Mouse (Mus musculus): Measurements from ENCODE around the gene Ggt1.

The Ggt1 gene

DNA sequence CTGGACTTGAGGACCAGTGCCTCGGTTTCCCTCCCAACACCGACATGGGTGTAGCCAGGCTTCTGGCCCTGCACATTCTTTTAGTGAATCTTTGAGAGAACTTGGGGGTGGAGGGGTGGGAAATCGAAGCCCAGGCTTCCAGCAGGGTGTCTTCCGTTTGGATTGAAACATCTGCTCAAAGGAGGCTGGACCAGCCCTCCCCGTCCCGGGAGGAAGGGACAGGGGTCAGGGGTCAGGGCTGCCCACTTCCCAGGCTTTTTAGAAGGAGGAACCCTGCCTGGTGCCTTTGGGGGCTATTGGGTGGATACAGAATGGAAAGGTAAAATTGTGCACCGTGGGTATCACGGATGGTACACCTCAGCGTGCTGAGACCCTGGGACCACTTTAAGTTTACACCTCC, 10.5 kb downstream of the Ggt1 start:
- CTCF ChIA-PET, result interaction anchor here (0.5 kb wide), 1 partner anchor 193 kb away, joined by 3 read pairs; no protein-coding TSS in a partner anchor

GRCm38 (mm10) chr10:75573181-75573580, 11.8 kb downstream of the Ggt1 start:
- CTCF ChIA-PET, result no interaction called here

DNA sequence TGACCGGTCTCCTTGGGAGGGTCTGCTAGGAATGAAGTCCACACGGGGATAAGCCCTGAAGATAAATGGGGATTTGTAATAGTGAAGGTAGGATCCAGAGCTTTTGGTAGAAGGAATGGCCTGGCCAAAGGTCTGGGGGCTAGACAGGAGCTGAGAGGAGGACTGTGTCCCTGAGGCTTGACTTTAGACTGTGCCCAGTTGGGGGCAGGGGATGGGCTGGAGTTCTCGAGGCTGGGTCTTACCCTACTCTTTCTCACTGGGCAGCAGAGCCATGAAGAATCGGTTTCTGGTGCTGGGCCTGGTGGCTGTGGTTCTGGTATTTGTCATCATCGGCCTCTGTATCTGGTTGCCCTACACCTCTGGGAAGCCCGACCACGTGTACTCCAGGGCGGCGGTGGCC, 12.6 kb downstream of the Ggt1 start:
- CTCF ChIA-PET, result no interaction called here

- CTCF ChIA-PET, result no interaction called here
Measured at GRCm38 (mm10) chr10:75579129-75579528, 17.7 kb downstream of the Ggt1 start.

DNA sequence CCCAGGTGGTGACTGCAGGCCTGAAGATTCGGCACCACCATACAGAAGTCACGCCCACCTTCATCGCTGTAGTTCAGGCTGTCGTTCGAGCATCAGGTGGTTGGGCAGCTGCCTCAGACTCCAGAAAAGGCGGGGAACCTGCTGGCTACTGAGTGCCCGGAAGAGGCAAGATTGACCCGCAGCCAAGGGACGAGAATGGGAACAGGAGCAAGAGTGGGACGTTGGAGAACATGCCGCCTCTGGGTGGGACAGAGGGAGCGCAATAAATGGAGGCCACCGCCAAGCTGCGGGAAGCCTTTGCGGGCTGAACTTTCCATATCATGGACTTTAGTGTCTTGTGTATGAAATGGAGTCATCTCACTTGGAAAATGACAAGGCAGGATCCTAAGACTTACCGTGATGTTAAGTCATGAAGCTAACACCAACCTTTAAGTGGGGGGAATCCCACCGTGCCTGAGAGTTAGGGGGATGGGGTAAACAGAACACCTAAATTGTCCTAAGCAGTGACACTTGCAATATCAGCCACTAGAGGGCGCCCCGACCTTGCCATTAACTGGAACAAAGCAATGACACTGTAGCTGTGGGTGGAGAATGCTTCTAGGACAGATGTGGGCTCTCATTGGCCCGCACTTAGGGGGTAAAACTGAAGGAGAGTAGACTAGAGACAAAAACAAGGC, 24.6 kb downstream of the Ggt1 start:
- CTCF ChIA-PET, result interaction anchor here (0.6 to 2.2 kb wide), 6 partner anchors 10 to 527 kb away, joined by 3 to 29 read pairs (median 5); no protein-coding TSS in a partner anchor

GRCm38 (mm10) chr10:75586553-75586879, 25.1 kb downstream of the Ggt1 start:
- CTCF ChIA-PET, result interaction anchor here (0.6 to 2.2 kb wide), 6 partner anchors 9 to 527 kb away, joined by 3 to 29 read pairs (median 5); no protein-coding TSS in a partner anchor

DNA sequence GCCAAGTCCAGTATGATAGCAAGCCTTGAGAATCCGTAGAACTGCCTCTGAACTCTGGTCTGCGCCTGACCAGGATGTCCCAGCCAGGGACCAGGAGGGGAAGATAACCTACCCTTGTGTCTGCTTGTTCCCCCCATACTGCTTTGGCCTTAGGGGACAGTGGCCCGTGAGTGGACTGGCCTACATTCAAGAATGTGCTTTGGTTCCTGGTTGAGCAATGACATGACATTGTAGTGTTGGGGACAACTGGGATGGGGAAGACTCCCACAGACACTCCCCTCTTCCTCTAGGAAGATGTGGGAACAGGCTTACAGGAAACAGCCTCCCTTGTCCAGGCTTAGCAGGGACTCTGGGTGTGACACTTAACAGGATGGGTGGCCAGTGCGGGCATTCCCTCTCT, 26.4 kb downstream of the Ggt1 start:
- CTCF ChIA-PET, result interaction anchor here (0.6 to 2.2 kb wide), 3 partner anchors 48 to 398 kb away, joined by 3 to 29 read pairs (median 17); no protein-coding TSS in a partner anchor

- CTCF ChIA-PET, result interaction anchor here (0.6 to 0.7 kb wide), 2 partner anchors 124 to 398 kb away, joined by 3 to 17 read pairs; no protein-coding TSS in a partner anchor
Measured at GRCm38 (mm10) chr10:75588336-75588735, 26.9 kb downstream of the Ggt1 start.

DNA sequence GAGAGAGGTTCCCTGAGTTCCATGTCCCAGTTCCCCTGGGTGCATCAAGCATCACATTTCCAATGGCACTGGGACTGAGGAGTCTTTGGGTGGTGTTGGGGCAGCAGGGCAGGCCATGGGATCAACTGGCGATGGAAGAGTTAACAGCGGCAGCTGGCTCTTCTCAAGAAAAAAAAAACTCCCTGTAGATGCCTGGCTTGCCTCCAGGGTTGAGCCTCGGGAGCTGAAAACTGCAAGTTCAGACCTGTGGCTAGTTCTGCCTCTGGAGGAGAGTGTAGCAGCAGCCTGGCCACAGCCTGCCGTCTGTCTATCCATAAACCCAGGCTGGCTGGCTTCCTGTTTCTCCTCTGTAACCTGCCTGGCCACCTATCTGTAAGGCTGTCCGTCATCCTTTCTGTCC, 27.7 kb downstream of the Ggt1 start, which contains the start of gene Ggt5:
TSS of gene Ggt5 (plus strand) at position 212 of the 400 bp plus-strand sequence.
- CTCF ChIA-PET, result interaction anchor here (1.0 kb wide), 1 partner anchor 47 kb away, joined by 3 read pairs; no protein-coding TSS in a partner anchor

DNA sequence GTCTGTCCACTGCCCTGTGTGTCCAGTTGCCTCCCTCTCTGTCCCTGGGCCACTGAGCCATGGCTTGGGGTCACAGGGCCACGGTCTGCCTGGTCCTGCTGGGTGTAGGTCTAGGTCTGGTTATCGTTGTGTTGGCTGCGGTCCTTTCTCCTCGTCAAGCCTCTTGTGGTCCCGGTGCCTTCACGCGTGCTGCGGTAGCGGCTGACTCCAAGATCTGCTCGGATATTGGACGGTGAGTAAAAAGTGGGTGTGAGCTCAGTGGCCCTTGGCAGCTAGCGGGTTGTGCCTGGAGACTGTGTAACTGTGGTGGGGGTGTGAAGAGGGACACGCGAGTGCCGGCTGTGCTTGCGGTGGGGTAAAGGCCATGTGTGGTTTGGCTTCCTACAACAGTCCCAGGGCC, 28.2 kb downstream of the Ggt1 start:
- CTCF ChIA-PET, result interaction anchor here (1.0 kb wide), 1 partner anchor 46 kb away, joined by 3 read pairs; no protein-coding TSS in a partner anchor

DNA sequence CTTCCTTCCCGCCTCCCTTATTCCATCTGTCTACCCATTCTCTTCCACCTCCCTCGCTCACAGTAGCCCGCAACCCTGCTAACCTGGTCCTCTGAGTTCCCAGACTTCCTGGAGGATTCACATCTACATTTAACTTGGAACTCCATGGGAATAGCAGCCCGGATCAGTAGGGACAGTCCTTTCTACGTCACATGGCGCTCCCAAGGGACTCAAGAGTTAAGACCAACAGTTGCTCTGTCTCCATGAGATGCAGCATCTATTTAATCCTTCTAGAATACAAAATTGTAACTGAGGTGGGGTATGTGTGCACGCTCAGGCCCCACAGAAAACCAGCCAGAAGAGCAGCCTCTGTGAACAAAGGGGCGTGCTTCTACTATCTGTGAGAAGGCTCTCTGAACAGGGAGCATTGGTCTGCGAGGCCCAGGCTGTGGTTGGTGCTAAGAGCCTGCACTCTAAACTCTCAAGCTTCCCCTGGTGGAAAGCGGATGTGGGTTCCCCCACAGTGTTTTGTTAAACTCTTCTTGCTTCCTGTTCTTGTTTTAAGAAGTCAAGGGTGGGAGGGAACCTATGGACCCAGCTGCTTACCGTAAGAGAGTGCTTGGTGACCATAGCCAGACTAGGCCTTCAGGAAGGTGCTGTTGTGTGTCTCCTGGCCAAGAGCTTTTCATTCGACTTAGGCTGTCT, 29.9 kb downstream of the Ggt1 start:
- CTCF ChIA-PET, result interaction anchor here (1.3 kb wide), 1 partner anchor 13 kb away, joined by 3 read pairs; no protein-coding TSS in a partner anchor

- CTCF ChIA-PET, result interaction anchor here (1.3 kb wide), 1 partner anchor 12 kb away, joined by 3 read pairs; no protein-coding TSS in a partner anchor
Measured at GRCm38 (mm10) chr10:75592585-75592984, 31.2 kb downstream of the Ggt1 start.

DNA sequence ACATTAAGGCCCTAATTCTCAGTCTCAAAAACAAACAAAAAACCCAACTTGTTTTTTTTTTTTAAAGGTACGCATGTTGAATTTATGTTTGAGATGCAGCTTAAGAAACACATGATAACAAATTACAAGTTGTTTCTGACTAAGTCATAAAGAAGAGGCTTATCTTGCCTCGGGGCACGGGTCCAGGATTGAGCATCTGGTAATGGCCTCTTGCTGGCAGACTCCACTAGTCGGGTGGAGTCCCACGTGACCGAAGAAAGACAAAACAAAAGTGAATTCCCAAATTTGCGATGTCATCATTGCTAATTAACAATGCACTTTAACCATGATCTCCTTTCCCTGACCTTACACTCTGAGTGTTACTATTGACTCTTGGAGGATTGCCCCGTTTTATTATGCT, 34.6 kb downstream of the Ggt1 start:
- CTCF ChIA-PET, result interaction anchor here (0.6 to 1.0 kb wide), 2 partner anchors 10 to 20 kb away, joined by 5 read pairs; no protein-coding TSS in a partner anchor

- CTCF ChIA-PET, result no interaction called here
Measured at GRCm38 (mm10) chr10:75600189-75600730, 38.9 kb downstream of the Ggt1 start.

GRCm38 (mm10) chr10:75605162-75605846, 43.9 kb downstream of the Ggt1 start:
- CTCF ChIA-PET, result interaction anchor here (0.8 to 1.6 kb wide), 3 partner anchors 8 to 34 kb away, joined by 3 to 4 read pairs (median 3); no protein-coding TSS in a partner anchor

GRCm38 (mm10) chr10:75607253-75607652, 45.8 kb downstream of the Ggt1 start:
- CTCF ChIA-PET, result interaction anchor here (0.7 kb wide), 1 partner anchor 42 kb away, joined by 3 read pairs; no protein-coding TSS in a partner anchor

- CTCF ChIA-PET, result no interaction called here
Measured at GRCm38 (mm10) chr10:75608975-75609374, 47.6 kb downstream of the Ggt1 start.

GRCm38 (mm10) chr10:75610486-75610885, 49.1 kb downstream of the Ggt1 start:
- CTCF ChIA-PET, result no interaction called here

DNA sequence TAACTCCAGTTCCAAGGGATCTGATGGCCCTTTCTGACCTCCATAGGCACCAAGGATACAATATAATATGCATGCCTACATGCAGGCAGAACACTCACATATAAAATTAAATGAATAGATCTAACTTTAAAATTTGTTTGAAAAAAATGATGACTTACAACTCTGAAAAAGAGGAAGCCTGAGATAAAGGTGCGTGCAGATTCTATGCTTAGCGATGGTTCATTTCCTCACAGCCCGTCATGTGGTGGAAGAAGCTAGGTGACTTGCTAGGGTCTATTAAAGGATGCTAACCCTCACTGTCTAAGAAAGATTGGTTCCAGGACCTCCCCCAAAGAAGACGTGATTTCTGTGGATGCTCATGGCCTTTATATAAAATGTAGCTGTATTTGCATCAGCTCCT, 54.6 kb downstream of the Ggt1 start:
- CTCF ChIA-PET, result no interaction called here

DNA sequence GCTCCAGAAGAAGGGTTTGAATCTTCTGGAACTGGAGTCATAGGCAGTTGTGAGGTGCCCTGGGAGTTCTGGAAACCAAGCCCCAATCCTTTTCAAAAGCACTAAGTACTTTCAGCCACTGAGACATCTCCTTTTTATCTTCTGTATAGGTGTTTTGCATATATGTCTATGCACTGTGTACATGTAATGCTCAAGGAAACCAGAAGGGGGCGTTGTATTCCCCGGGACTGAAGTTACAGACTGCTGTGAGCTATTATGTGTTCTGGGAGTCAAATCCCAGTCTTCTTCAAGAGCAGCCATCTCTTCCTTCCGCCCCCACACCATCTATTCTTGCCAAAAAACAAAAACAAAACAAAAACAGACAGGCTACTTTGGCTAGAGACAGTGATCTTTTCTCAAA, 59.4 kb downstream of the Ggt1 start:
- CTCF ChIA-PET, result no interaction called here

GRCm38 (mm10) chr10:75625920-75626319, 64.5 kb downstream of the Ggt1 start:
- CTCF ChIA-PET, result no interaction called here

- CTCF ChIA-PET, result interaction anchor here (0.5 kb wide), 1 partner anchor 343 kb away, joined by 3 read pairs; no protein-coding TSS in a partner anchor
Measured at GRCm38 (mm10) chr10:75626991-75627390, 65.6 kb downstream of the Ggt1 start.
